Mouse (Mus musculus) midbrain, postnatal 0 days (tissue): ENCODE measurements at regions not wholly inside any gene's neighbourhood (a gene's known extent, or its start where the extent isn't known, plus 50 kb on each side); places are given as distances from the start of the nearest gene placed in this dataset.

Experiments used
- ATAC-seq: fragments of 200-750 bp; cut with Nextera tagmentation; 2 replicates; pipeline ENCODE4 v1.8.0; 2017; ENCODE audit warnings: moderate number of reproducible peaks, mild to moderate bottlenecking, moderate TSS enrichment, moderate library complexity; ENCODE audit not compliant: low FRiP score
- DNase-seq: peaks from one replicate; pipeline ENCODE4 v3.0.0-alpha.2; 2015; ENCODE audit warnings: low spot score
- H3K27ac ChIP-seq: fragments of 300-500 bp; sonication (generic); 2 replicates; pipeline ENCODE4 v1.5.1; 2014; ENCODE audit warnings: low read depth, mild to moderate bottlenecking, low read length, mixed read lengths
- H3K27me3 ChIP-seq: fragments of 300-500 bp; sonication (generic); 2 replicates; pipeline ENCODE4 v1.6.1; 2014; ENCODE audit warnings: low read length, control low read depth, mixed read lengths; ENCODE audit not compliant: insufficient read depth
- H3K36me3 ChIP-seq: fragments of 300-500 bp; sonication (generic); 2 replicates; pipeline ENCODE4 v1.6.1; 2014; ENCODE audit warnings: low read length, control low read depth, mixed read lengths; ENCODE audit not compliant: insufficient read depth
- H3K4me1 ChIP-seq: fragments of 300-500 bp; sonication (generic); 2 replicates; pipeline ENCODE4 v1.6.1; 2014; ENCODE audit warnings: mild to moderate bottlenecking, control low read depth, antibody characterized with exemption, low read length, mixed read lengths; ENCODE audit not compliant: insufficient read depth
- H3K4me2 ChIP-seq: fragments of 300-500 bp; sonication (generic); 2 replicates; pipeline ENCODE4 v1.6.1; 2014; ENCODE audit warnings: low read depth, mild to moderate bottlenecking, low read length, mixed read lengths; ENCODE audit not compliant: poor library complexity, severe bottlenecking
- H3K4me3 ChIP-seq: fragments of 300-500 bp; sonication (generic); 2 replicates; pipeline ENCODE4 v1.5.1; 2014; ENCODE audit warnings: low read depth, mild to moderate bottlenecking, low read length, moderate library complexity
- H3K9ac ChIP-seq: fragments of 300-500 bp; sonication (generic); replicated peaks from 2 replicates; pipeline ENCODE4 v1.6.1; 2014; ENCODE audit warnings: mild to moderate bottlenecking, low read length, moderate library complexity, mixed read lengths; ENCODE audit not compliant: poor library complexity, severe bottlenecking
- H3K9me3 ChIP-seq: fragments of 300-500 bp; sonication (generic); 2 replicates; pipeline ENCODE4 v1.6.1; 2016; ENCODE audit warnings: low read length, control low read depth
- CTCF ChIP-seq: IDR thresholded peaks from 2 replicates; pipeline ENCODE4 v1.5.1; 2016; ENCODE audit warnings: antibody characterized with exemption, mild to moderate bottlenecking
- WGBS: fragments of 180-500 bp; shearing (Covaris S2); extraction: QIAGEN DNeasy Blood & Tissue Kit; methylation state at CpG from one replicate; pipeline ENCODE4 v1.1.7; 2014; 5-methylcytosine and 5-hydroxymethylcytosine counted together

DNA sequence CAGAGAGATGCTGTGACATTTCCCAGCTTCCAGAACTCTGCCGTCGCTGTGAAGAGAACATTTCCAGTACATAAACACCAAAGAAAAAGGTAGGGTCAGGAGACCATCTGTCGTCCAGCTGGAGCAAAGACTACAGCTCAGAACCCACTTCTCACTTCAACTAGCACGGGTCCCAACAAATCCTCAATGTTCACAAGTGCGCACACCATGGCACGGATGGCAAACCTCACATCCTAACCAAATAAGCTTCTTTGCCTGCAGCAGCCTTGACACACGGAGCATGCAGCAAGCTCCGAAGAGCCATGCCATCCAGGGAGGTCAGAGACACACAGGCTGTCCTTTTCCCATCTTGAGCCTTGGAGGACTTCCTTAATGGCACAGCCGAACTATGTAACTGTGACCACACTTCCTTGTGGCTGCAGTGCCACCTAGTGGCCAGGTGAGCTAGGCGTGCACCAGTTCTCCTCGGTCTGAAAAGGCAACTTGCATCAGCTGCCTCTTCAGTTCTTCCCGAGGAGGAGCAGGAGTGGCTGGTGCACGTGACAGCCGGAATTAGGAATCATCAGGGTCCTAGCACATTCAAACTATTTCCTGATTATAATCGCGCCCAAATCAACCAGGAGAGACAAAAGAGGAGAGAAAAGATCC is 125.4 kb downstream of the Dhx15 start:
- Histone ChIP-seq H3K4me2 (no peak overlapping the region), H3K9me3 (no peaks in the 10 kb centered on the region), H3K4me3 (no peak overlapping the region), H3K9ac (no peak overlapping the region), H3K36me3 (no peaks in the 10 kb centered on the region), H3K27ac (no peak overlapping the region), H3K27me3 (no peaks in the 10 kb centered on the region), H3K4me1 (no peaks in the 10 kb centered on the region)
- TF ChIP-seq CTCF: peak; percentile 95
- DNase-seq (peak; percentile 90), ATAC-seq (peak; percentile 83)
- 39% methylated on average over 16 of the region's 16 CpGs for WGBS

DNA sequence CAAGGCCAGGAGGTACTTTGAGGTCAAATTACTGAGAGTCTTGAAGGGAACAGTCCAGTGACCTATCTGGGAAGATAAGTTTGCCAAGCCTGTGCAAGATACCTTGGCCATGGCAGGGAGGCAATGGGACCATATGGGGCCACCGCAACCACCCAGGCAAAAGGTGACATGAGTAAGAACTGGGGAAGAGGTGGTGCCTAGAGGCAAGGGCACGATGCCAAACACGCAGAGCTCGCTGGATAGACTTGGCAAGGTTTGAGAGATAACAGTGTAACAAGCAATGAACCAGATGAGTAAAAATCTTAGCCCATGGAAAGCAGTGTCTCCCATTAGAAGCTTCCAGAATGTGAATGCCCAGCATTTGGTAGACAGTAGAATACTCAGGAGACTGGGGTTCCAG is 128.1 kb downstream of the Dhx15 start:
- Histone ChIP-seq H3K4me1 (no peaks in the 10 kb centered on the region), H3K27me3 (no peaks in the 10 kb centered on the region), H3K9ac (no peak overlapping the region), H3K4me2 (no peak overlapping the region), H3K4me3 (no peak overlapping the region), H3K36me3 (no peaks in the 10 kb centered on the region), H3K9me3 (no peaks in the 10 kb centered on the region), H3K27ac (no peak overlapping the region)
- ATAC-seq (no peak), DNase-seq (no peak)
- no peak for TF ChIP-seq CTCF
- 93% methylated on average over 4 of the region's 4 CpGs for WGBS

- TF ChIP-seq CTCF: no peak
- Histone ChIP-seq H3K9ac (no peak overlapping the region), H3K36me3 (no peaks in the 10 kb centered on the region), H3K27ac (no peak overlapping the region), H3K9me3 (no peaks in the 10 kb centered on the region), H3K4me1 (no peaks in the 10 kb centered on the region), H3K4me2 (no peak overlapping the region), H3K27me3 (no peaks in the 10 kb centered on the region), H3K4me3 (no peak overlapping the region)
- no peak for DNase-seq
- 72% methylated on average over 6 of the region's 6 CpGs for whole genome bisulfite sequencing
- ATAC-seq: no peak
These were observed 129.1 kb downstream of the Dhx15 start for GRCm38 (mm10) chr5:52061226-52061625.

GRCm38 (mm10) chr5:52057261-52057660 is 133.1 kb downstream of the Dhx15 start:
- H3K9me3 ChIP-seq: no peaks in the 10 kb centered on the region
- no peak for ATAC-seq
- no peaks in the 10 kb centered on the region for H3K27me3 ChIP-seq
- H3K36me3 ChIP-seq: no peaks in the 10 kb centered on the region
- H3K4me2 ChIP-seq: no peak overlapping the region
- no peak overlapping the region for H3K9ac ChIP-seq
- no peak overlapping the region for H3K27ac ChIP-seq
- H3K4me1 ChIP-seq: no peaks in the 10 kb centered on the region
- no peak for DNase-seq
- H3K4me3 ChIP-seq: no peak overlapping the region
- 95% methylated on average over 1 of the region's 1 CpGs for WGBS
- no peak for TF ChIP-seq CTCF

- H3K9me3 ChIP-seq: no peaks in the 10 kb centered on the region
- ATAC-seq: no peak
- no peak overlapping the region for H3K27ac ChIP-seq
- H3K4me2 ChIP-seq: no peak overlapping the region
- WGBS: 77% methylated on average over 4 of the region's 4 CpGs
- TF ChIP-seq CTCF: no peak
- no peak overlapping the region for H3K9ac ChIP-seq
- no peaks in the 10 kb centered on the region for H3K27me3 ChIP-seq
- H3K4me1 ChIP-seq: no peaks in the 10 kb centered on the region
- no peaks in the 10 kb centered on the region for H3K36me3 ChIP-seq
- DNase-seq: no peak
- no peak overlapping the region for H3K4me3 ChIP-seq
These were observed 138.2 kb downstream of the Dhx15 start for GRCm38 (mm10) chr5:52052072-52052465.

GRCm38 (mm10) chr5:52051383-52052071 is 138.8 kb downstream of the Dhx15 start:
- 49% methylated on average over 10 of the region's 10 CpGs for WGBS
- Histone ChIP-seq H3K36me3 (no peaks in the 10 kb centered on the region), H3K9ac (no peak overlapping the region), H3K4me1 (no peaks in the 10 kb centered on the region), H3K4me2 (no peak overlapping the region), H3K27ac (no peak overlapping the region), H3K9me3 (no peaks in the 10 kb centered on the region), H3K27me3 (no peaks in the 10 kb centered on the region), H3K4me3 (no peak overlapping the region)
- DNase-seq (peak; percentile 68), ATAC-seq (no peak)
- no peak for TF ChIP-seq CTCF
